Mouse (Mus musculus) CD8-positive naive resting alpha-beta T cell, adult 2 months (primary cell): ENCODE measurements around the gene Stxbp5l.
"Not testable (repeated sequence)": the region's sequence is repeated elsewhere in the genome, so short reads cannot be mapped to it uniquely, and the experiment has no call there.

Source experiments
- DNase-seq, 2 experiments: peaks; one replicate each; pipeline ENCODE4 v3.0.0; 2022; ENCODE audit warnings: low read depth in 2 of 2, low spot score in 2 of 2

Gene Stxbp5l

GRCm38 (mm10) chr16:37292593-37292992 is 92.2 kb downstream of the Stxbp5l start:
- no peak for DNase-seq

- no peak for DNase-seq
Measured at GRCm38 (mm10) chr16:37280206-37280605, 104.6 kb downstream of the Stxbp5l start.

GRCm38 (mm10) chr16:37273681-37274080 is 111.1 kb downstream of the Stxbp5l start:
- DNase-seq, result no peak

- no peak for DNase-seq
Measured at GRCm38 (mm10) chr16:37261678-37262077, 123.1 kb downstream of the Stxbp5l start.

GRCm38 (mm10) chr16:37219151-37219550 is 165.6 kb downstream of the Stxbp5l start:
- no peak for DNase-seq

GRCm38 (mm10) chr16:37208783-37209182 is 176.0 kb downstream of the Stxbp5l start:
- DNase-seq, result no peak

GRCm38 (mm10) chr16:37194152-37194551 is 190.6 kb downstream of the Stxbp5l start:
- no peak for DNase-seq

- DNase-seq, result not testable (repeated sequence)
Measured at GRCm38 (mm10) chr16:37125190-37125589, 259.6 kb downstream of the Stxbp5l start.

- DNase-seq, result no peak
Measured at GRCm38 (mm10) chr16:37109285-37109684, 275.5 kb downstream of the Stxbp5l start.

GRCm38 (mm10) chr16:37108763-37109162 is 276.0 kb downstream of the Stxbp5l start:
- DNase-seq, result no peak

GRCm38 (mm10) chr16:37094169-37094833 is 290.5 kb downstream of the Stxbp5l start:
- DNase-seq, result peak; percentile 25 to 46

GRCm38 (mm10) chr16:37089648-37090047 is 295.1 kb downstream of the Stxbp5l start:
- DNase-seq, result no peak

GRCm38 (mm10) chr16:37072354-37072753 is 312.4 kb downstream of the Stxbp5l start:
- DNase-seq, result no peak
